Mouse (Mus musculus) C2C12 (cell line): ENCODE data around the gene Nppb. TPM values are rescaled to one million over a fixed set of nuclear protein-coding genes. Genes with fewer than 3 reads are reported as not detected.

Experiments used
- H3K27me3 ChIP-seq: one replicate; pipeline ENCODE4 v1.6.1; 2011; ENCODE audit not compliant: control insufficient read depth, insufficient read depth, insufficient read length
- H3K36me3 ChIP-seq: one replicate; pipeline ENCODE4 v1.6.1; 2011; ENCODE audit not compliant: control insufficient read depth, insufficient read depth
- H3K4me3 ChIP-seq: one replicate; pipeline ENCODE4 v1.5.1; 2011; ENCODE audit warnings: mild to moderate bottlenecking, control low read depth; ENCODE audit not compliant: poor library complexity, insufficient read depth, severe bottlenecking
- H3K79me2 ChIP-seq: one replicate; pipeline ENCODE4 v1.6.1; 2011; ENCODE audit not compliant: control insufficient read depth, insufficient read depth
- H3K79me3 ChIP-seq: one replicate; pipeline ENCODE4 v1.6.1; 2011; ENCODE audit warnings: low read depth, control low read depth
- H3ac ChIP-seq: one replicate; pipeline ENCODE3; 2011; ENCODE audit warnings: low read depth; ENCODE audit not compliant: control insufficient read depth, insufficient read length
- CEBPB ChIP-seq: IDR thresholded peaks from one replicate; pipeline ENCODE4 v1.6.1; 2011; ENCODE audit warnings: low read depth, mild to moderate bottlenecking, control low read depth, moderate library complexity
- CTCF ChIP-seq: IDR thresholded peaks from one replicate; pipeline ENCODE4 v1.5.1; 2011; ENCODE audit not compliant: control insufficient read depth, insufficient read depth, insufficient read length
- FOSL1 ChIP-seq: IDR thresholded peaks from one replicate; pipeline ENCODE4 v1.8.0; 2011; ENCODE audit warnings: mild to moderate bottlenecking, low read length; ENCODE audit not compliant: poor library complexity, insufficient read depth, severe bottlenecking
- MAX ChIP-seq: IDR thresholded peaks from one replicate; pipeline ENCODE4 v1.6.1; 2011; ENCODE audit warnings: mild to moderate bottlenecking, control low read depth
- MYOD1 ChIP-seq: IDR thresholded peaks from one replicate; pipeline ENCODE4 v1.6.1; 2011; ENCODE audit warnings: low read depth; ENCODE audit not compliant: control insufficient read depth, insufficient read length
- MYOG ChIP-seq: IDR thresholded peaks from one replicate; pipeline ENCODE4 v1.6.1; 2011; ENCODE audit not compliant: control insufficient read depth, insufficient read length; ENCODE audit errors: extremely low read depth
- USF1 ChIP-seq: IDR thresholded peaks from one replicate; pipeline ENCODE4 v1.6.1; 2011; ENCODE audit warnings: low read depth, mild to moderate bottlenecking, control low read depth, moderate library complexity
- long read RNA-seq, 2 experiments: library from polyadenylated mRNA; unstranded; transcript quantifications; one replicate each; pipeline ENCODE4 v2.0.0; 2019 to 2020
- polyA plus RNA-seq: library from polyadenylated mRNA; unstranded; fragments of >200 nt; fragmentation: generic; extraction: Trizol; gene quantifications from one replicate; pipeline ENCODE4 v1.2.1, GENCODE M21; 2012; ENCODE audit warnings: missing spikeins

Nppb gene
- 1.2 TPM for polyA plus RNA-seq
- long read RNA-seq, experiment 1 = 0 reads
- long read RNA-seq, experiment 2 = 0 reads

- Histone ChIP-seq H3K79me3 (no peaks in the 10 kb centered on the region), H3K79me2 (no peaks in the 10 kb centered on the region), H3K36me3 (no peaks in the 10 kb centered on the region), H3K27me3 (no peaks in the 10 kb centered on the region), H3ac (no peak within 1 kb of the TSS), H3K4me3 (no peak within 1 kb of the TSS)
- TF ChIP-seq MAX = peak; percentile 90
- no peak for TF ChIP-seq USF1
Observed at GRCm38 (mm10) chr4:147985205-147986132, at the start of gene Nppb. TSS of gene Nppb (plus strand) at chr4:147985788.

GRCm38 (mm10) chr4:147935904-147936303 lies 49.7 kb upstream of the Nppb start:
- peak overlapping the region; percentile 84 for H3ac ChIP-seq
- TF ChIP-seq CEBPB = no peak
- TF ChIP-seq MYOG = no peak
- TF ChIP-seq MYOD1 = no peak
- no peak for TF ChIP-seq FOSL1
- TF ChIP-seq MAX = no peak
- no peak for TF ChIP-seq USF1
- no peak for TF ChIP-seq CTCF

GRCm38 (mm10) chr4:147936331-147936954 lies 49.1 kb upstream of the Nppb start, which contains the start of gene Plod1:
TSS of gene Plod1 (minus strand) at chr4:147936767.
- Histone ChIP-seq H3K36me3 (no peaks in the 10 kb centered on the region), H3K79me2 (peaks cover 23% of the 10 kb centered on the region), H3ac (peak within 1 kb of the TSS; percentile 84), H3K79me3 (peaks cover 4% of the 10 kb centered on the region), H3K4me3 (peak within 1 kb of the TSS; percentile 48), H3K27me3 (no peaks in the 10 kb centered on the region)
- TF ChIP-seq CTCF = no peak
- no peak for TF ChIP-seq FOSL1
- TF ChIP-seq MYOG = no peak
- TF ChIP-seq CEBPB = no peak
- no peak for TF ChIP-seq MYOD1
- no peak for TF ChIP-seq MAX
- TF ChIP-seq USF1 = no peak

More at GRCm38 (mm10) chr4:147935904-147936303, 49.7 kb upstream of the Nppb start:
- H3K36me3 ChIP-seq = no peaks in the 10 kb centered on the region
- peaks cover 4% of the 10 kb centered on the region for H3K79me3 ChIP-seq
- no peaks in the 10 kb centered on the region for H3K27me3 ChIP-seq
- H3K79me2 ChIP-seq = peaks cover 18% of the 10 kb centered on the region
- peak overlapping the region; percentile 48 for H3K4me3 ChIP-seq

DNA sequence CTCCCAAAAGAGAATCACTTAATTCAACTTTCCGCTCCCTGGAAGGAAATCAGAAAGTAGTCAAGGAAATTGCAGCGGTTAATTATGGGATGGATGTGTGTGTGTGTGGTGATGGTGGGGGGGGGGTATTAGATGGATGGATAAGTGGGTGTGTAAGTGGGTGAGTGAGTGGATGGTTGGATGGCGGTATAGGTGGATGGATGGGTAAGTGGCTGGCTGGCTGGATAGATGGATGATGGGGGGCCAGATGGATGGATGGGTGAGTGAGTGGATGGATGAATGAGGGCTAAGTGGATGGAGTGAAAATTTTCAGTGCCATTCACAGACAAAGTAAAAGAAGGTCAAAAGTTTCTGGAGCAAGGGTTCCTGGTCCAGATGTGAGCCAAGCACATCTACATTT lies 48.6 kb upstream of the Nppb start:
- Histone ChIP-seq H3K27me3 (no peaks in the 10 kb centered on the region), H3ac (no peak overlapping the region), H3K36me3 (no peaks in the 10 kb centered on the region), H3K79me3 (peaks cover 10% of the 10 kb centered on the region), H3K79me2 (peaks cover 29% of the 10 kb centered on the region), H3K4me3 (peak overlapping the region; percentile 48)
- TF ChIP-seq CTCF (no peak), MYOG (no peak), MYOD1 (no peak), USF1 (no peak), CEBPB (no peak), MAX (no peak), FOSL1 (no peak)

GRCm38 (mm10) chr4:147937486-147937885 lies 48.1 kb upstream of the Nppb start:
- Histone ChIP-seq H3ac (no peak overlapping the region), H3K4me3 (no peak overlapping the region), H3K36me3 (no peaks in the 10 kb centered on the region), H3K79me3 (peaks cover 13% of the 10 kb centered on the region), H3K27me3 (no peaks in the 10 kb centered on the region), H3K79me2 (peaks cover 33% of the 10 kb centered on the region)
- TF ChIP-seq MAX = no peak
